Mouse (Mus musculus) kidney, adult 18-20 months (tissue): ENCODE data around the gene Opn1sw.
A peak's percentile ranks its signal among the peaks of the same experiment; 100 is the strongest.
"Not testable (repeated sequence)": the region's sequence is repeated elsewhere in the genome, so short reads cannot be mapped to it uniquely, and the experiment has no call there.

Experiments used
- DNase-seq: peaks from one replicate; pipeline ENCODE4 v3.0.0; 2021

Opn1sw gene

DNA sequence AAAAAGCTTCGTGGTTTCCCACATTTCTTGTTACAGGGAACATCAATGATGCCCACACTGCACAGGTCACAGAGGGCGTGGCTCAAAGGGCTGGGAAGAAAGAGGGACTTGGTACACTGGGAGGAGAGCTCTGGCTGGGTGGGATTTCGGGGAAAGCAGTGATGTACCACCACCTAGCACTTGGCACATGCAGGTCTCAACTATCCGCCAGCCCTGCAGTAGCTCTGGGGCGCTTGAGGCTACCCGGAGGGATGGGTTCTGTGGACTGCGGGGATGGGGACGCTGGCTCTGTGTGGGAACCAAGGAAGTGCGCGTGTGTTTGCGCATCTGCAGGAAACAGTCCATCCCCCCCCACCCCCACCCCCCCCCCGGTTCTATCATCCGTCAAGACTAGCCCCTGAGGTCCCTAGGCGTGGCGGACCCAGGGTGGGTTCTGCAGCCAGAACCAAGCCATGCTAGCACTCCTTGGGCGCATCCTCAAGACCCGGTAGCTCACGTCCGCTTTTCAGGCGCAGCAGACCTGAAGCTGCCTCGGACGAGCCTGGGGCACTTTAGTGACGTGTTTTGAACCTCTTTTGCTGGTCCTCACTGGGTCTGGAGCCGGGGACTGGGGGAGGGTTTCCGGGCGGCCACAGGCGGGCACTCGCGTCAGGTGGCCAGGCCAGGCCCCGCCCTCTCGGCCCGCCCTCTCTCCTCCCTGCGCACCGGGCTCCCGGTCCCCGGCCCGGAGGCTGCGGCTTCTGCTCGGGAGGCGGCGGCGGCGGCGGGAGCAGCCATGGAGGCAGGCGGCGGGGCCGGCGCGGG lies 7.8 kb upstream of the Opn1sw start, which contains the start of gene Ccdc136:
TSS of gene Ccdc136 (plus strand) at position 400 of the 804 bp plus-strand sequence.
- DNase-seq, result peak; percentile 81

- DNase-seq, result no peak
These were observed 6.0 kb upstream of the Opn1sw start for GRCm38 (mm10) chr6:29394286-29394685.

DNA sequence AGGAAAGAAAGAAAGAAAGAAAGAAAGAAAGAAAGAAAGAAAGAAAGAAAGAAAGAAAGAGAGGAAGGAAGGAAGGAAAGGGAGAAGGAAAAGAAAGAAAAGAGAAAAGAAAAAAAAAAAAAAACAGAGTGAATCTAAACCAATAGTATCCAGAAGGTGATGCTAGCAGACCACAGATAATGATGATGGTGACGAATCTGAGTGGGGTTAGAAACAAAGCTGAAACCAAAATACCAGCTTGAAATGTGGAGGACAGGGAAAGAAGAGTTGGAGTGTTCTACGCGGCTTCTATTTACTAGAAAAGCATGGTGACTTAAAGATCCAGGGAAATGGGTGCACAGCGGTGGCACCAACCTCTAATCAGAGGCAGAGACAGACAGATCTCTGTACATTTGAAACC lies 3.5 kb upstream of the Opn1sw start:
- DNase-seq, result no peak

DNA sequence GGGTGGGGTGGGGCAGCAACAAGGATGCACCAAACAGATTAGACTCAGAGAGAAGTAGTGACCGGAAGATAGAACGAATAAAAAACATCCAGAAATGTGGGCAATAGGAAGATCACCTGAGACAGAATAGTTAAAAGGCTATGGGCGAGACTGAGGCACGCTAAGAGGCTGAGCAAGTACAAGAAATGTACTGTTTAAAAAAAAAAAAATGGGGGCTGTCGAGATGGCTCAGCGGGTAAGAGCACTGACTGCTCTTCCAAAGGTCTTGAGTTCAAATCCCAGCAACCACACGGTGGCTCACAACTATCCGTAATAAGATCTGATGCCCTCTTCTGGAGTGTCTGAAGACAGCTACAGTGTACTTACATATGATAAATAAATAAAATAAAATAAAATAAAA lies 3.0 kb upstream of the Opn1sw start:
- not testable (repeated sequence) for DNase-seq

- not testable (repeated sequence) for DNase-seq
These were observed 2.2 kb upstream of the Opn1sw start for GRCm38 (mm10) chr6:29390500-29390899.

GRCm38 (mm10) chr6:29389425-29389824 lies 1.2 kb upstream of the Opn1sw start:
- DNase-seq, result no peak

DNA sequence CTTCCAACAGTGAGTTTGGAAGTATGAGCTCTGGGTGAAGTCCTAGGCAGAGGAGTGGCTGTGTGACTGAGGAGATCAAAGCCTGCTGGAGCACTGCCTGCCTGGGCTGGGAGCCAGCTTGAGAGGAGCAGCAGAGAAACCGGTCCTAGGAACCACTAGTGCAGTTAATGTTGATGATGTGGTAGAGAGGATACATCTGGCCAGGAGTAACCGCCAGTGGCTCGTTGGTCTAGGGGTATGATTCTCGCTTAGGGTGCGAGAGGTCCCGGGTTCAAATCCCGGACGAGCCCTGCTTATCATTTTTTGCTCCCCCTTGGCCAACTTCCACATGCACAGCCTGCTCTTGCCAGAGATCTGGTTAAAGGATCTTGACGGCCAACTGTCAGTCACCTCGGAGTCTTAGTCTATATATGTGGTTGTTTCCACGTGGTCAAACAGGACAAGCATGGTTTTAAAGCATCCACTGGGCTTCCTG lies 375 bp upstream of the Opn1sw start:
- peak; percentile 87 for DNase-seq

DNA sequence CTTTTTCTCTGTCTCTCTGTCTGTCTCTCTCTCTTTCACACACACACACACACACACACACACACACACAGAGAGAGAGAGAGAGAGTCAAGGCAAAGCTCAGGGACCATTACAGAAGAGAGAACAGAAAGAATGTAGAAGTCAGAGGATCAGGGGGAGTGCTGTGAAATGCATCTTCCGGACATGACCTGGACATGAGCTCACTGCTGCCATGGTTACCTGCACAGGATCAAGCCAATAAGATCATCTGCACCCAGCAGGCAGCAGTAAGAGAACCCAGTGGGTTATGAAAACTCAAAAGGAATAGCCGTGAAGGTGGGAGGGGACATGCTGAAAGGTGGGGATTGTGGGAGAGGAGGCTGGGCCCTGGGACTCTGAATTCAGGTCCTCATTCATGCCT lies 5.8 kb downstream of the Opn1sw start:
- no peak for DNase-seq

DNA sequence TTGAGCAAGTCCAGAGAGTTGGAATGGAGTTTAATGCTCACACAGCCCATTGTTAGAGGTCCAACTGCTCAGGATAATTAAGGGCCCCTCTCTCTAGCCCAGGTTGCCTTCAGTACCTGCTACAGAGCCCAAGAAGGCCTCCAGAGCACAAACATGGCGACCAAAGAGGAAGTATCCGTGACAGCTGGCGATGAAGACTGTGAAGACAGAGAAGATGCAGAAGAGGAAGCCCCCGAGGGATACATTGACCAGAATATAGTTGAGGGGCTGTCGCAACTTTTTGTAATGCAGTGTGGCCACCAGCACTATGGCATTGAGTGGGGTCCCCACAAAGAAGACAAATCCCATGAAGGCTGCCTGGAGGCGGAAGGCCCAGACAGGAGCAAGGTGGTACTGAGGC lies 8.3 kb downstream of the Opn1sw start:
- no peak for DNase-seq

DNA sequence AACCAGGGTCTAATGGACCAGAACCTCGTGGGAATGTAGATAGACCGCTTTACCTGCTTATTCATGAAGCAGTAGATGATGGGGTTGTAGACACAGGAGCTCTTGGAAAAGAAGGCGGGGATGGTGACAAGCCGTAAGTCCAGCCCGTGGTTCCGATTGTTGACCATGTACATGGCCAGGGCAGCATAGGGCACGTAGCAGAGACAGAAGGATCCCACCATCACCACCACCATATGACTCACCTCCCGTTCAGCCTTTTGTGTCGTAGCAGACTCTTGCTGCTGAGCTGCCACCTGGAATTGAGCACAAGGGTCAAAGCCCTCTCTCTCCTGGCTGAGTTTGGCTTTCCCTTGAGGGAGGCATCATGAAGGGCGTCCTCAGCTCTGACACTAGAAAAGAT lies 9.6 kb downstream of the Opn1sw start:
- DNase-seq, result no peak

- DNase-seq, result no peak
These were observed 10.9 kb downstream of the Opn1sw start for GRCm38 (mm10) chr6:29377386-29377785.

DNA sequence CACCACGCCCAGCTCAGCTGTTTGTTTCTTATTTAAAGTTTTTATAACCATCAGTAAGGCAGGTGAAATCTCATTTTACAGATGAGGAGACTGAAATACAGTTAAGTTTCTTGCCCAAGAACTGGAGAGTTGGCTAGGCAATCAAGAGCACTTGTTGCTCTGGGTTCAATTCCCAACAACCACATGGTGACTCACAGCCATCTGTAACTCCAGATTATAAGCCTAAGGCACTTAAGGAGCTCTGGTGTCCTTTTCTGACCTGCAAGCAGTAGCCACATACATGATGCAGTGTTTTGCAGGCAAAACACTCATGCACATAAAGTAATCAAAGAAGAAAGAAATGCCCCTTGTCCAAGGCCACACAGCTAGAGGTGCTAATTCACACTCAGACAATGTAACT lies 23.0 kb downstream of the Opn1sw start:
- DNase-seq, result no peak

DNA sequence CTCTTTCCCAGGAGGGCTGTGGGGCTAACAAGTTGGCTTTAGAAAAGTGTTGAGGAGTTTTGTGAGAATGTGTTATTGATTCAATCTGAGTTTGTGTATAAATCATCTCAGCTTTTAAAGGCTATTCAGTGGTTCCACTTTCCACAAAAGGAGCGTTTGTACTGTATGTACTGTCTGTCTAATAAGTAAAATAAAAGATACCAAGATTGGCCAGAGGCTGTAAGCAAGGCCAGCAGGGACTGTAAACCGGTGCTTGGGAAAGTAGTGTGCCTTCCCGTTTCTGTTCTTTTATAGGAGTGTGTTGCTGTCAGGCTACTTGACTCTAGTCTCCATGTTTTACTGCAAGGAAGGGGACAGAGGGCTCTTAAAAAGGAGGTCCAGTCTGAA lies 25.1 kb downstream of the Opn1sw start:
- DNase-seq, result no peak

DNA sequence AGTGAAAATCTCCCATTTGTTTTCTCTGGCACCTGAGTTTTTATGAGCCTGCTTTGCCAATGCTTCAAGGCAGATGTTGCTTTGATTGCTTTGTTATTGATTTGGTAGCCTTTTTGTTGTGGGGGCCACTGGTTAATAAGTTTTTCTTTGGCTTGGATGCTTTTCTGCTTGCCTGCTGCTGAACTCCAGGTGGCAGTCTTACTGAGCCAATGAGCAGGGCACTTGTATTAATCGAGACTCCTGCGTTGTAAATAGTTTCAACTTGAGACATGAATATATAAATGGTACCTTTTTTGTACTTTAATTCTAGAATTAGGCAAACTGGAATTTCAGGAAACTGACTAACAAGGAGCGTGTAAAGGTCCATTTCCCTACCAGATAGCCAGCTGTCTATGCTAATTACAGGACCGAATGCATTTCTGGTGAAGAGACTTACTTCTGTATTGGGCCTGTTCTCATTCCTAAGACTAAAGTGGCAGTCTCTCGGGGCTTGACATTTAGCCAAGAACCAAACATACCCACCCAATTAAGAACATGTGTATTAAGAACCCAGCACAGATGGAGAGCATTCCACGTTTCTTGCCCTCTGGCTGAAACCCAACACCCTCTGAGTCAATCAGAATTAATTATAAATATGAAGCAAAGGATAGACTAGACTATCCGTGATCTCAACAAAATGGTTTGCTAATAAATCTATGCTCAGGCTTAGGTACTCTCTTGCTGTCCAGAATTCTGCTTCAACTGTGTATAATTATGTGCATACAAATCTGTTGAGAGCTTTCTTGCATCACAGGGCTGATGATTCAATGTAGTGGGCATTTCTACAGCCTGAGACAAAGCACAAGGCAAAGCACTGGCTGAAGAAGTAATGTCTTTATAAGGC lies 25.8 kb downstream of the Opn1sw start:
- DNase-seq, result no peak

GRCm38 (mm10) chr6:29360211-29360610 lies 28.1 kb downstream of the Opn1sw start:
- no peak for DNase-seq

DNA sequence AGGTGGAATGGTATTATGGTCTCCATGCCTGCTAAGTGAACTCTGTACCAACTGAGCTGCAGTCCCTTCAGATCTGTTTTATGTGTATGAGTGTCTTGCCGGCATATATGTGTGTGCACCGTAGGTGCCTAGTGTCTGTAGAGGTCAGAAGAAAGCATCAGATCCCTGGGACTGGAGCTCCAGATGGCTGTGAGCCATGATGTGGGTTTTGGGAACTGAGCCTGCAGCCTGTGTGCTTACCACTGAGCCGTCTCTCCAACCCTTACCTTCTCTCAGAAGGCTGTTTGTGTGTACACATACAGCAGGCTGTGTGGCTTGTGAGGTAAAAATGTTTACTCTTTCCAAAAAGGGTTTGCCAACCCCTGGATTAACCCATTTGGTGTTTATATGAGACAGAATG lies 28.9 kb downstream of the Opn1sw start:
- no peak for DNase-seq

DNA sequence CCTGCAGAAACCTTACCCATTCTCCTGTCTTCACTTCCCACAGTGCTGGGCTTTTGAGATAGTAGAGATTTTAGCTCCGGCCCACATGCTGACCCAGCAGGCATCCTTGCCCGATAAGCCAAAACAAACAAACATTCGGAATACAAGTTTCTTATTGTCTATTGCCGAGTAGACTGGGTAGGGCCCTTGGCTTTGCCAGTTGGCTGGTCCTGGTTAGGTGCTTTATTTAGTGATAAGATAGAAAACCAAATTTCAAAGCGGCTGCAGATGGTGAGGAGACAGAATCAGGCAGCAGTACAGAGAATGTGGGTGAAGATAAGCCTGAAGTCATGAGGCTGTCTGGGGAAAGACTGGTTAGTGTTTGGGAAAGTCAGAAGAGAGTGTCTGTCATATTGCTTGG lies 35.5 kb downstream of the Opn1sw start:
- no peak for DNase-seq

GRCm38 (mm10) chr6:29351613-29352012 lies 36.7 kb downstream of the Opn1sw start:
- DNase-seq, result no peak

- no peak for DNase-seq
These were observed 39.9 kb downstream of the Opn1sw start for GRCm38 (mm10) chr6:29348371-29348724.

DNA sequence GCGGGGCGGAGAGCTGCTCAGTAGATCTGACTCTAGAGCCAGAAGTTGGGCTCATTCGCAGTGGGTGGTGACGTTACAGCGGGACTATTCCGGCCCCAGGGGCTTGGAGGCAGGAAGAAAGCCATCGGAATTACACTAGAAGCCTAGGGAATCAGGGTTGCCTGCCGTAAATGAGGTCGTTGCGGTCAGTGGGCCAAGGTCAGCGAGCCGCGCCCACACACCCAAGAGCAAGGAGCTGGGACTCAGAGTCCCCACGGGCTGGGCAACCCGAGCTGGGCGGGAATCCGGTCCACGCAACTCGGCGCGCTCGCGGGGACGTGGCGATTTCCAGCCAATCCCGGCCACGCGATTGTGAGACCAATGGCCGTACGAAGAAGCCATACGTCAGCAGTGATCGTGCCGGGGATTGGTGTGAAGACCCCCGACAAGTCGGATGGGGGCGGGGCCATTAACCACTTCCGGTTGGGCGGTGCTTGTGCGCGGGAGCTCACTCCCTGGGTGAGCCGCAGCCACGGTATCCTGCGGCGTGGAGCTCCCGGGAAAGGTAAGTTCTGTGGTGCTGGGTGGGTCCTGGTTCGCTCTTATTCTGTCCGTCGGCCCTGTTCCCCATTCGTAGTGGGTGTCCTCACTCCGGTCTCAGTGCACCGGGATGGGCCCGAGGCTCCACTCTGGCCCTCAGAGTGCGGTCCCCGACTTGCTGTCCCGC lies 40.5 kb downstream of the Opn1sw start, which contains the start of gene Calu:
TSS of gene Calu (plus strand) at position 405 of the 706 bp plus-strand sequence.
- DNase-seq, result peak; percentile 99

DNA sequence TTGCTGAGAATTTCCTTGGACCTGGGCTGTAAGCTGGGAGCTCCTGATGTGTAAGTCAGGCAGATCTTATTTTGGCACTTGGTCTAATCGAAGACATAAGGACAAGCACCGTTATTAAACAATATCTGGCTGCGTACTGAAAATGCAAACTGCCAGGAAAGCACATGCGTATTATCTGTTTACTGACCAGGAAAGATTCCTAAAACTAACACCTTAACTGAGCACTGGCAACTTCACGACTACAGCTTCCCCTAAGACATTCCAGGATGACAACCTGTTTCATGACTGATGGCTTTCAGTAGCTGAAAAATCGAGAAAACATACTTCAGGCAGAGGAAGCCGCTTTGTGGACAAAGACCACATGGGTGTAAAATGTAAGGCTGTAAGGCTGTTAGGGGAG lies 41.1 kb downstream of the Opn1sw start:
- DNase-seq, result no peak

- DNase-seq, result not testable (repeated sequence)
These were observed 41.8 kb downstream of the Opn1sw start for GRCm38 (mm10) chr6:29346512-29346911.

DNA sequence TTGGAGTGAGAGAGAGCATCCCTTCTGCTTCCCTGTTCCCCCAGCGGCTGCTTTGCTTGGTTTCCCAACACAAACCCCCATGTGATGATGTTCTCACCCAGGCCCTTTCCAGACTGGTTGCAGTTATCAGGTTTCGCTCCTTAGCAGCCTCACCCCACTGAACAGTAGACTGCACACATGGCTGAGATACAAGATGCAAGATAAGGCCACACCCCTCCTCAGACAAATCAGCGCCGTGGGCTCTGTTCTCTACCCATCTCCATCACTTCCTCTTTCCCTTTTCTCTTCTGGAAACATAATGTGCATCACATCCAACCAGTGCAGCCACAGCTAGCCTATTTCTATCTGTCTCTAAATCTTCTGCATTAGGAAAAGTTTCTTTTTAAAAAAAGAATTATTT lies 58.8 kb downstream of the Opn1sw start:
- no peak for DNase-seq
